Mouse (Mus musculus): Measurements from ENCODE around the gene Pip4k2b. TPM values are rescaled to one million over a fixed set of nuclear protein-coding genes. Genes with fewer than 3 reads are reported as not detected.
A peak's percentile ranks its signal among the peaks of the same experiment; 100 is the strongest.

Pip4k2b gene
- polyA plus RNA-seq, 1 experiment from 2014 or later = 1.8 TPM

DNA sequence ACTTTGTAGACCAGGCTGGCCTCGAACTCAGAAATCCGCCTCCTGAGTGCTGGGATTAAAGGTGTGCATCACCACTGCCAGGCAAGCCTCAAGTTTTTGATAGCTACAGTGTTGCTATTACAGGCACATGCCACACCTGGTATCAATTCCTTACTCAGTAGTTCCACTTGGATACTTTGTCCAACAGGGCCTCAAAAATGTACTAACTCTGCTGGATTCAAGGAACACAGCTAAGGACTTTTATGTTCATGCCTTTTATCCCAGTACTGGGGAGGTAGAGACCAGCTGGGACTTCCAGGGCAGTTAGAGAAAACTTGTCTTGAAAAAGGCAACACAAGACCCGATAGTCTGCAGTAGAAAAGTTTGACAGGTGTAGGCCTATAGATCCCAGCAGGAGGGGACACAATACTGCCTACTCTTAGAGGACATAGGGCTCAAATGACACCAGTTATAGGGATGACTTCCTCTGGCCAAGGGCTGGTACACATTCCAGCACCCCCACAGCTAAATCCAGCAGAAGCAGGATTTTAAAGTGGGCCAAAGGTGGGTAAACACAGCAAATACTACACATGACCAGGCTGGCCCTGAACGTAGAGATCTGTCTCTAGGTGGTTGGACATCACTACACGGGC is 32.1 kb upstream of the Pip4k2b start:
- 48% methylated on average over 5 of the region's 5 CpGs for WGBS

DNA sequence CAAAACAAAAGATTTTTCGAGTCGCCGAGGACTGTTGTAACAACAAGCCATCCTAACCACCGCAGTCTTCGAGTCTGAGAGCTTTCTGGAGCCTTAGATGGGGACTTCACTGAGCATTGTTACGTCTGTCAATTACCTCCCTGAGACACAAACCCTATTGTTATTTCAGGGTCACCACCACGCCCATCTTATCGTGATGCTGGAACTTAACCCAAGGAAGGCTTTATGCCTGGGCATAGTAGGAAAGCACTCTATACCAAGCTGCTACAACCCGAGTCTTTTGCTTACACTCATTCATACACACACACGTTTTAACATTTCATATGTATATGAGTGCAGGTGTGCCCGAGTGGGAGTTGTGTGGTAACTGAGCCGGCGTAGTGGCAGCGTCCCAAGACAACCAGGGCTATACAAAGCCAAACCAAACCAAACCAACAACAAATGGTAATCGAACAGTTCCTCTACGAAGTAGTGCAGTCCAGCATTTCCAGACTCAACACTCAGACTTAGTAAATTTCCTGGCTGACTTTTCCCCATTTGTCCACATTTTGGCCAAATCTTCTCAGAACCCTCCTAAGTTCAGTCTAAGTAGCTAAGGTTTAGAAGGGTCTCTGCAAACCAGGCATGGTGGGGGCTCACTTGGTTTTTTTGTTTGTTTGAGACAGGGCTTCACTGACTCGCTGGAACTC is 31.4 kb upstream of the Pip4k2b start, which contains the start of gene 1700001P01Rik:
Gene 1700001P01Rik (minus strand): TSS at position 111 of the 689 bp plus-strand sequence.
- Histone ChIP-seq H3K4me2 (no peak within 1 kb of the TSS), H3K4me3 (no peak within 1 kb of the TSS), H3K4me1 (peaks cover 21% of the 10 kb centered on the region), H3K9ac (no peak within 1 kb of the TSS), H3K9me3 (no peaks in the 10 kb centered on the region), H3K27me3 (no peaks in the 10 kb centered on the region), H3K36me3 (peaks cover 47% of the 10 kb centered on the region), H3K27ac (no peak within 1 kb of the TSS)
- 52% methylated on average over 17 of the region's 17 CpGs for WGBS
- ATAC-seq (ENCODE audit: borderline replicate concordance, extremely low read depth, low FRiP score, low TSS enrichment) = no peak

More for the DNA sequence above, 32.1 kb upstream of the Pip4k2b start:
- peaks cover 47% of the 10 kb centered on the region for H3K36me3 ChIP-seq
- H3K4me2 ChIP-seq = no peak overlapping the region
- H3K9ac ChIP-seq = no peak overlapping the region
- H3K27me3 ChIP-seq = no peaks in the 10 kb centered on the region
- H3K27ac ChIP-seq = no peak overlapping the region
- ATAC-seq (ENCODE audit: borderline replicate concordance, extremely low read depth, low FRiP score, low TSS enrichment) = no peak
- peaks cover 24% of the 10 kb centered on the region for H3K4me1 ChIP-seq
- H3K9me3 ChIP-seq = no peaks in the 10 kb centered on the region
- H3K4me3 ChIP-seq = no peak overlapping the region

DNA sequence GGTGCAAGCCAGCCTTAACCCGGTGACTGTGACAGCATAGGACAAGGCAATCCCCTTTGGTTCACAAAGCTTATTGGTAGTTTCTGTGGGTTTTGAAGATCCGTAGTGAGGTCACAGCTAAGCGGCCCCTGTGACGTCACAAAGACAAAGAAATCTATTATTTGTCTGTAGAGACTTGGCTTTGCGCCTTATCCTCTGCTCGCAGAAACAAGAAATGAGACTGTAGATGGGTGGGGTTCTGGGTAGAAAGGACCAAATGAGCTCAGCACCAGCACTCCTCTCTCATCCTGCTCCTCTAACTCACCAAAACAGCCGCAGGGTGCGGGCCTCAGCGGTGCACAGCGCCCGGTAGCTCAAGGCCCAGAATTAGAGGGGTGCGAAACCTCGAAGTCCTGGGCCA is 30.7 kb upstream of the Pip4k2b start:
- Histone ChIP-seq H3K36me3 (peaks cover 39% of the 10 kb centered on the region), H3K9ac (no peak overlapping the region)
- no peak for ATAC-seq (ENCODE audit: borderline replicate concordance, extremely low read depth, low FRiP score, low TSS enrichment)

DNA sequence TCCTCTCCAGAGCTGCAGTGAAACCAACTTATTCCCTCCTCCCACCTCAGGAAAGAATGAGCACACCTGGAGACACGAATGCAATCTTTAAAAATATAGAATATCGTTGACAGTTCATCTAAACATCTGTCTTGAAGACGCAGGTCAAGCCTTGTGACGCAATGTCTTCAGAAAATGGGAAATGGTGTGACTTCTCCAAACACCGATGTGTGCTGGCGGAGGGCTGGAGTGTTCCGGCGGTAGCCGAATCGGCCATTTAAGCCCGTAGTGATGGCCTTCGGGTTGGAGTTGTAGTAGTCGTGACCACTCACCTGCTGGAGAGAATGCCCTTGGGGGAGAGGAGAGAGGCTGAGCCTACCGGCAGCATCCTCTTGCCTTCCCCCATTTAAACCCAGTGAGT is 26.9 kb upstream of the Pip4k2b start:
- H3K4me1 ChIP-seq = no peaks in the 10 kb centered on the region
- H3K9ac ChIP-seq = no peak overlapping the region
- H3K4me2 ChIP-seq = no peak overlapping the region
- no peak overlapping the region for H3K4me3 ChIP-seq
- 80% methylated on average over 14 of the region's 14 CpGs for WGBS
- H3K9me3 ChIP-seq = no peaks in the 10 kb centered on the region
- no peaks in the 10 kb centered on the region for H3K27me3 ChIP-seq
- no peak for ATAC-seq (ENCODE audit: borderline replicate concordance, extremely low read depth, low FRiP score, low TSS enrichment)
- peaks cover 3% of the 10 kb centered on the region for H3K36me3 ChIP-seq
- no peak overlapping the region for H3K27ac ChIP-seq

More for the DNA sequence above, 30.7 kb upstream of the Pip4k2b start:
- H3K4me1 ChIP-seq = peaks cover 13% of the 10 kb centered on the region
- H3K27ac ChIP-seq = no peak overlapping the region
- no peak overlapping the region for H3K4me2 ChIP-seq
- H3K4me3 ChIP-seq = no peak overlapping the region
- H3K9me3 ChIP-seq = no peaks in the 10 kb centered on the region
- WGBS = 69% methylated on average over 13 of the region's 13 CpGs
- H3K27me3 ChIP-seq = no peaks in the 10 kb centered on the region

DNA sequence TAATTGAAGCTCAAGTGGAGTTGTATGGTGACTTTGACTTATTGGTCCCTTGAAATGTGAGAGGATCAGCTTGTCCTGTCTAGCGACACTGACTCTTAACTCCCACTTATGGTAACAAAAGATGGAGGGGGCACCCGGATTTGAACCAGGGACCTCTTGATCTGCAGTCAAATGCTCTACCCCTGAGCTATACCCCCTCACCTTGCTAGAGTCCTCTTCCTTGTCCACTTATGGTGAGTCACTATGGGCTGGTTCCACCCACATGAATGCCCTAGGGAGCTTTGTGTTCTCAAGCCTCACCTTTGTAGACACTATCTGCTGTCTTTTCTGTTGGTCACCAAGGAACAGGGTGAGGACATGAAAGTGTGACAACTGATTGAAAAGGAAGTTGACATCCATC is 25.2 kb upstream of the Pip4k2b start:
- Histone ChIP-seq H3K27ac (no peak overlapping the region), H3K4me2 (no peak overlapping the region), H3K9ac (no peak overlapping the region), H3K36me3 (no peaks in the 10 kb centered on the region), H3K9me3 (no peaks in the 10 kb centered on the region), H3K4me3 (no peak overlapping the region), H3K4me1 (peaks cover 11% of the 10 kb centered on the region), H3K27me3 (no peaks in the 10 kb centered on the region)
- no peak for ATAC-seq (ENCODE audit: borderline replicate concordance, extremely low read depth, low FRiP score, low TSS enrichment)
- WGBS = 21% methylated on average over 2 of the region's 2 CpGs

DNA sequence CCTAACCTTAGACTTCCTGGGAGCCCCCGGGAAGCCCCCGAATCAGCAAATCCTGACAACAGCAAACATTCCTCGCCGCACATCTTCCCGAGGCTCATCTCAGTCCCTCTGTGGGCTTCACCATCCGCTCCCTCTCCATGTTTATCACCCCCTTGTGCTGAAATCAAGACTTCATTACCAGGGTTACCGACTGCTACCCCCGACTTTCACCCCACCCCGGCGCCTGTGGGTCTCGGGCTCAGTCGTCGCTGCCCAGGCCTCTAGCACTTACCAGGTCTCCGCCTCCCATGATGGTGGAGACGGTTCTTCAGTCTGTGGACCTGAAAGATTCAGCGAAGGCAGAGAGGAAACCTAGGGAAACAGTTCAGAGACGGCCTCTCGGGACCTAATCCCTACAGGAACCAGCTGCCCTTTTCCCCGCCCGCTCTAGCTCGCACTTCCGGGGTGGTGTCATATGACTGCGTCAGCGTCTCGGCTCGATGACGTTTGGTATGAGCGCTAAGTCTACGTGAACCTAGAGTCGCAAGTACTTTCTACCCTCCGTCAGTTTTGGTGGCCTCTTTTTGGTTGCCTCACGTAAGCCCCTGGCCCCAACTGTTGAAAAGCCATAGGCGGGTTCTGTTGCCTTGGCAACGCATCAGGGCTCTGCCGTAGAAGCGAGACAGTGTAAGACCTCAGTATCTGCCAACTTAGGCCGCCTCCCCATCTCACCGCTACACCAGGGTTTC is 21.8 kb upstream of the Pip4k2b start, which contains the start of gene Cwc25:
Gene Cwc25 (minus strand): TSS at position 403 of the 728 bp plus-strand sequence.
- Histone ChIP-seq H3K27ac (peak within 1 kb of the TSS; percentile 92), H3K4me2 (peak within 1 kb of the TSS; percentile 66), H3K4me3 (peak within 1 kb of the TSS; percentile 91), H3K9ac (peak within 1 kb of the TSS; percentile 89), H3K36me3 (peaks cover 21% of the 10 kb centered on the region), H3K27me3 (no peaks in the 10 kb centered on the region), H3K9me3 (no peaks in the 10 kb centered on the region), H3K4me1 (peaks cover 11% of the 10 kb centered on the region)
- under 1% methylated on average over 38 of the region's 38 CpGs for WGBS
- peak; percentile 96 for ATAC-seq (ENCODE audit: borderline replicate concordance, extremely low read depth, low FRiP score, low TSS enrichment)

DNA sequence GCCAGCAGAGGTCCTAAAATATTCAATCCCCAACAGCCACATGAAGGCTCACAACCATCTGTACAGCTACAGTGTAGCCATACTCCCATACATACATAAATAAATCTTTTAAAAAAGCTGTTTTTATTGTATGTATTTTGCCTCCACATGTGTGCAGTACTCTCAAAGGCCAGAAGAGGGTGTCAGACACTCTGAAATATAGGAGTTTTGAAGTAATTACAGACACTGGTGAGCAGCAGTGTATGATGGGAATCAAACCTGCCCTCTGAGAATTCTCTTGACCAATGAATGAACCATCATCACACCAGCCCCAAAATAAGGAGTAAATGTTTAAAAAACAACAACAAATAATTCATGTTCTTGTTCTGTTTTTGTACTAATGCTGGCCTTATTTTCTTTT is 17.1 kb upstream of the Pip4k2b start:
- Histone ChIP-seq H3K27me3 (no peaks in the 10 kb centered on the region), H3K9me3 (no peaks in the 10 kb centered on the region), H3K4me3 (no peak overlapping the region), H3K27ac (no peak overlapping the region), H3K36me3 (peaks cover 36% of the 10 kb centered on the region), H3K4me1 (peaks cover 11% of the 10 kb centered on the region), H3K9ac (no peak overlapping the region), H3K4me2 (no peak overlapping the region)
- ATAC-seq (ENCODE audit: borderline replicate concordance, extremely low read depth, low FRiP score, low TSS enrichment) = no peak

DNA sequence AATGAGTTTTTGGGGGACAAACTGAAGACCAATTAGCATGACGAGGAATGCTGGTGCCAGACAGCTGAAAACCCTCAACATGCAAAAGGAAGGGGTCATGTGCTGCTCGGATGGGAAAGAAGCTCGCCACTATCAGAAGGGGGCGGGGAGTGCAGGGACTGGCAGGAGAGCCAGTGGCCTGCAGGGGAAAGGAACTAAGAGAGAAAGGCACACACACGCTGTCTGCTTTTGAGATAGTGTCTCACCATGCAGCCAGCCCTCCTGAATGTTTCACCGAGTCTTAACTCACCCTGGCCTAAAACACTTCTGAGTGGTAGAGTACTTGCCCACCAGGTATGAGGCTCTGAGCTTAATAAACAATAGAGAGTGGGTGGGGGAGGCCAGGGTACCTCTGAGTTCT is 14.4 kb upstream of the Pip4k2b start:
- Histone ChIP-seq H3K27me3 (no peaks in the 10 kb centered on the region), H3K27ac (no peak overlapping the region), H3K4me3 (no peak overlapping the region), H3K9ac (no peak overlapping the region), H3K9me3 (no peaks in the 10 kb centered on the region), H3K4me2 (no peak overlapping the region), H3K4me1 (no peaks in the 10 kb centered on the region), H3K36me3 (peaks cover 55% of the 10 kb centered on the region)
- WGBS = 72% methylated on average over 6 of the region's 6 CpGs
- no peak for ATAC-seq (ENCODE audit: borderline replicate concordance, extremely low read depth, low FRiP score, low TSS enrichment)

DNA sequence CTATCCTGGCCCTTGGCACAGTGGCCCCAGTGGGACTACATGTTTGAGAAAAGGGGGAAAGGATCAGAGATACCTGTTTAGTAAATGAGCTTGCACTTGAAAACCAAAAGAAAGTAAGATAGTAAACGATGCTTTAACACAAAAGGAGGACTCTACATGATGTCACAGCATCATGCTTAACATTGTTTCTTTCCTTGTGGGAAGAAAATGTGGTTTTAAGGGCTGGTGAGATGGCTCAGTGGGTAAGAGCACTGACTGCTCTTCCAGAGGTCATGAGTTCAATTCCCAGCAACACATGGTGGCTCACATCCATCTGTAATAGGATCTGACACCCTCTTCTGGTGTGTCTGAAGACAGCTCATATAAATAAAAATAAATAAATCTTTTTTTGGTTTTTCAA is 13.6 kb upstream of the Pip4k2b start:
- no peak overlapping the region for H3K4me2 ChIP-seq

DNA sequence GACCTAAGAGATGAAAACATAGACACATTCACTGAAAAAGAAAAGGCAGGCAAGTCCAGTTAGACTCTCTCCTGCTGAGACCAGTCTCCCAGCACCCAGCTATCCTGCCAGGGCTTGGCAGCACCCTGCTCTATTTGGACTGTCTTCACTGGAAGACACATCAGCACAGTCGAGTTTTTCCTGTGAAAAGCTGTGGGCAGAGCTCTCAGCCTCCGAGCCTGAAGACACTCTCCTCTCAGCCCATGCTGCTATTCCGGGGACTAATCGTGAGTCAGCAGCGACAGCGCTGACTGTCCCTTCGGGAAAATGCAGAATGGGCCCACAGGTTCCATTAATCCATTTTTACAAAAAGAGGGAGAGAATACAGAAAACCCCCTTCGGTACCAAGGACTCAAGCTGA is 8.8 kb upstream of the Pip4k2b start:
- Histone ChIP-seq H3K4me1 (no peaks in the 10 kb centered on the region), H3K36me3 (peaks cover 79% of the 10 kb centered on the region), H3K4me3 (no peak overlapping the region), H3K27ac (no peak overlapping the region), H3K9ac (no peak overlapping the region), H3K4me2 (no peak overlapping the region), H3K9me3 (no peaks in the 10 kb centered on the region), H3K27me3 (no peaks in the 10 kb centered on the region)
- no peak for ATAC-seq (ENCODE audit: borderline replicate concordance, extremely low read depth, low FRiP score, low TSS enrichment)
- 92% methylated on average over 8 of the region's 8 CpGs for WGBS

More for the DNA sequence above, 13.6 kb upstream of the Pip4k2b start:
- H3K4me3 ChIP-seq = no peak overlapping the region
- no peaks in the 10 kb centered on the region for H3K4me1 ChIP-seq
- H3K27me3 ChIP-seq = no peaks in the 10 kb centered on the region
- no peak for ATAC-seq (ENCODE audit: borderline replicate concordance, extremely low read depth, low FRiP score, low TSS enrichment)
- H3K9me3 ChIP-seq = no peaks in the 10 kb centered on the region
- peaks cover 60% of the 10 kb centered on the region for H3K36me3 ChIP-seq
- no peak overlapping the region for H3K9ac ChIP-seq
- no peak overlapping the region for H3K27ac ChIP-seq
- WGBS = 93% methylated on average over 1 of the region's 1 CpGs

DNA sequence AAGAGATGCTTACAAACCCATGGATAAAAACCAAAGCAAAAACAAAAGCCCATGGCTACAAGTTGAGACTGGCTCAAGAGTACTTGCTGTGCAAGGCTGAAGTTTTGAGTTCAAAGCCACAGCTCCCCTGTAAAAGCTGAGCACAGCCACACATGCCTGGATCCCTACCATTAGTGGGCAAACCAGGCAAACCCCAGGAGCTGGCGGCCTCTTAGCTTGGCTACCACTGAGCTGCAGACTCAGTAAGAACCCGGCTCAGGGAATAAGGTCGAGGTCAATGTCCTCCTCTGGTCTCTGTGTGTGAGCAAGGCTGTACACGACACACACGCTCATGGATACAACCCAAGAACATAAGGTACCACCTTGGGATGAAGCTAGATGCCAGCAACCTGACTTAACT is 4.0 kb upstream of the Pip4k2b start:
- Histone ChIP-seq H3K9ac (no peak overlapping the region), H3K27me3 (no peaks in the 10 kb centered on the region), H3K4me2 (no peak overlapping the region), H3K4me1 (peaks cover 1% of the 10 kb centered on the region), H3K9me3 (no peaks in the 10 kb centered on the region), H3K36me3 (peaks cover 64% of the 10 kb centered on the region), H3K4me3 (no peak overlapping the region), H3K27ac (no peak overlapping the region)
- ATAC-seq (ENCODE audit: borderline replicate concordance, extremely low read depth, low FRiP score, low TSS enrichment) = no peak
- 84% methylated on average over 5 of the region's 5 CpGs for WGBS

DNA sequence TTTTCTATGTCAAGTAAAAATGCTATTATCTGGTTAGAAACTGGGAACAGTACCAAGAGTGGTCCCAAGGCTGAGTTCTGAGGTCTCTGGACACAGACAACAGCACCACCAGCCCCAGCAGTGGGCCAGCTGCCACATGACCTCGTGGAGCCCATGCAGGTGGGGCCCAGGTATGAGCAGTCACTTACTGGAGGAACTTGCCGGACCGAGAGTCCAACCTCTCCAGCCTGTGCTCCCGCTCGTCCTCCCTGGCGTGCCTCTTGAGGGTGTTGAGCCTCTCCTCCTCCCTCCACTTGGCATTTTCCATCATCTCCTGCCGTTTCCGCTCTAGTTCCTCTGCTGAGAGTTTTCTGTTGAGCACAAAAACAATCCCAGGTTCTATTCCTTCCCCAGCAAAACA is 3.3 kb upstream of the Pip4k2b start:
- Histone ChIP-seq H3K4me1 (peaks cover 9% of the 10 kb centered on the region), H3K27ac (no peak overlapping the region), H3K4me3 (no peak overlapping the region), H3K36me3 (peaks cover 57% of the 10 kb centered on the region), H3K4me2 (no peak overlapping the region), H3K9ac (no peak overlapping the region), H3K9me3 (no peaks in the 10 kb centered on the region), H3K27me3 (no peaks in the 10 kb centered on the region)
- ATAC-seq (ENCODE audit: borderline replicate concordance, extremely low read depth, low FRiP score, low TSS enrichment) = no peak
- 82% methylated on average over 8 of the region's 8 CpGs for WGBS
